Mouse (Mus musculus): ENCODE measurements at regions not wholly inside any gene's neighbourhood (a gene's known extent, or its start where the extent isn't known, plus 50 kb on each side); places are given as distances from the start of the nearest gene placed in this dataset.
A peak's percentile ranks its signal among the peaks of the same experiment; 100 is the strongest.

GRCm38 (mm10) chr10:109607121-109607520 lies 596.3 kb upstream of the Syt1 start:
- Histone ChIP-seq H3K36me3 (replicated peaks; ENCODE audit: control insufficient read depth, insufficient read depth) (no peaks in the 10 kb centered on the region), H3K4me1 (replicated peaks; ENCODE audit: control insufficient read depth, insufficient read depth, low read length) (no peaks in the 10 kb centered on the region), H3K27me3 (ENCODE audit: control insufficient read depth, insufficient read depth, low read length) (no peaks in the 10 kb centered on the region), H3K4me2 (replicated peaks) (no peak overlapping the region), H3K4me3 (replicated peaks; ENCODE audit: low read length) (no peak overlapping the region), H3K9me3 (ENCODE audit: control insufficient read depth, low read length) (no peaks in the 10 kb centered on the region), H3K9ac (no peak overlapping the region), H3K27ac (no peak overlapping the region)
- no peak for DNase-seq (ENCODE audit: low spot score)
- 83% methylated on average over 5 of the region's 5 CpGs for WGBS
- no peak for ATAC-seq (ENCODE audit: low FRiP score)

- Histone ChIP-seq H3K4me1 (replicated peaks; ENCODE audit: control insufficient read depth, insufficient read depth, low read length) (no peaks in the 10 kb centered on the region), H3K9ac (no peak overlapping the region), H3K9me3 (ENCODE audit: control insufficient read depth, low read length) (no peaks in the 10 kb centered on the region), H3K4me3 (replicated peaks; ENCODE audit: low read length) (no peak overlapping the region), H3K27ac (no peak overlapping the region), H3K36me3 (replicated peaks; ENCODE audit: control insufficient read depth, insufficient read depth) (no peaks in the 10 kb centered on the region), H3K4me2 (replicated peaks) (no peak overlapping the region), H3K27me3 (ENCODE audit: control insufficient read depth, insufficient read depth, low read length) (no peaks in the 10 kb centered on the region)
- ATAC-seq (ENCODE audit: low FRiP score) (no peak), DNase-seq (ENCODE audit: low spot score) (no peak)
- WGBS: 90% methylated on average over 3 of the region's 3 CpGs
These were observed 592.5 kb upstream of the Syt1 start for GRCm38 (mm10) chr10:109603241-109603640.

- H3K4me3 ChIP-seq (replicated peaks; ENCODE audit: low read length): no peak overlapping the region
- WGBS: 35% methylated on average over 3 of the region's 3 CpGs
- H3K36me3 ChIP-seq (replicated peaks; ENCODE audit: control insufficient read depth, insufficient read depth): no peaks in the 10 kb centered on the region
- no peaks in the 10 kb centered on the region for H3K9me3 ChIP-seq (ENCODE audit: control insufficient read depth, low read length)
- no peaks in the 10 kb centered on the region for H3K4me1 ChIP-seq (replicated peaks; ENCODE audit: control insufficient read depth, insufficient read depth, low read length)
- H3K27me3 ChIP-seq (ENCODE audit: control insufficient read depth, insufficient read depth, low read length): no peaks in the 10 kb centered on the region
- H3K27ac ChIP-seq: no peak overlapping the region
- H3K9ac ChIP-seq: no peak overlapping the region
- DNase-seq (ENCODE audit: low spot score) (peak; percentile 36), ATAC-seq (ENCODE audit: low FRiP score) (no peak)
- no peak overlapping the region for H3K4me2 ChIP-seq (replicated peaks)
These were observed 587.8 kb upstream of the Syt1 start for GRCm38 (mm10) chr10:109598604-109599003.

- Histone ChIP-seq H3K27me3 (ENCODE audit: control insufficient read depth, insufficient read depth, low read length) (no peaks in the 10 kb centered on the region), H3K9ac (no peak overlapping the region), H3K36me3 (replicated peaks; ENCODE audit: control insufficient read depth, insufficient read depth) (no peaks in the 10 kb centered on the region), H3K4me2 (replicated peaks) (no peak overlapping the region), H3K4me3 (replicated peaks; ENCODE audit: low read length) (no peak overlapping the region), H3K4me1 (replicated peaks; ENCODE audit: control insufficient read depth, insufficient read depth, low read length) (no peaks in the 10 kb centered on the region), H3K9me3 (ENCODE audit: control insufficient read depth, low read length) (no peaks in the 10 kb centered on the region), H3K27ac (no peak overlapping the region)
- ATAC-seq (ENCODE audit: low FRiP score) (no peak), DNase-seq (ENCODE audit: low spot score) (no peak)
- 79% methylated on average over 4 of the region's 4 CpGs for WGBS
These were observed 562.4 kb upstream of the Syt1 start for GRCm38 (mm10) chr10:109573200-109573599.

GRCm38 (mm10) chr10:109569798-109570197 lies 559.0 kb upstream of the Syt1 start:
- ATAC-seq (ENCODE audit: low FRiP score) (0 out of 2 replicates have a peak, but pooled peaks have one; percentile 31), DNase-seq (ENCODE audit: low spot score) (no peak)
- H3K4me2 ChIP-seq (replicated peaks): no peak overlapping the region
- no peaks in the 10 kb centered on the region for H3K36me3 ChIP-seq (replicated peaks; ENCODE audit: control insufficient read depth, insufficient read depth)
- H3K27ac ChIP-seq: no peak overlapping the region
- WGBS: 83% methylated on average over 2 of the region's 2 CpGs
- H3K4me1 ChIP-seq (replicated peaks; ENCODE audit: control insufficient read depth, insufficient read depth, low read length): no peaks in the 10 kb centered on the region
- H3K9me3 ChIP-seq (ENCODE audit: control insufficient read depth, low read length): no peaks in the 10 kb centered on the region
- no peak overlapping the region for H3K9ac ChIP-seq
- no peaks in the 10 kb centered on the region for H3K27me3 ChIP-seq (ENCODE audit: control insufficient read depth, insufficient read depth, low read length)
- H3K4me3 ChIP-seq (replicated peaks; ENCODE audit: low read length): no peak overlapping the region

GRCm38 (mm10) chr10:109566675-109567074 lies 555.9 kb upstream of the Syt1 start:
- Histone ChIP-seq H3K9ac (no peak overlapping the region), H3K27ac (no peak overlapping the region), H3K36me3 (replicated peaks; ENCODE audit: control insufficient read depth, insufficient read depth) (no peaks in the 10 kb centered on the region), H3K4me1 (replicated peaks; ENCODE audit: control insufficient read depth, insufficient read depth, low read length) (no peaks in the 10 kb centered on the region), H3K9me3 (ENCODE audit: control insufficient read depth, low read length) (no peaks in the 10 kb centered on the region), H3K27me3 (ENCODE audit: control insufficient read depth, insufficient read depth, low read length) (no peaks in the 10 kb centered on the region), H3K4me2 (replicated peaks) (no peak overlapping the region), H3K4me3 (replicated peaks; ENCODE audit: low read length) (no peak overlapping the region)
- DNase-seq (ENCODE audit: low spot score): no peak
- no peak for ATAC-seq (ENCODE audit: low FRiP score)
- 74% methylated on average over 2 of the region's 2 CpGs for WGBS

- no peaks in the 10 kb centered on the region for H3K27me3 ChIP-seq (ENCODE audit: control insufficient read depth, insufficient read depth, low read length)
- no peaks in the 10 kb centered on the region for H3K36me3 ChIP-seq (replicated peaks; ENCODE audit: control insufficient read depth, insufficient read depth)
- H3K4me3 ChIP-seq (replicated peaks; ENCODE audit: low read length): no peak overlapping the region
- H3K9me3 ChIP-seq (ENCODE audit: control insufficient read depth, low read length): no peaks in the 10 kb centered on the region
- no peaks in the 10 kb centered on the region for H3K4me1 ChIP-seq (replicated peaks; ENCODE audit: control insufficient read depth, insufficient read depth, low read length)
- DNase-seq (ENCODE audit: low spot score) (no peak), ATAC-seq (ENCODE audit: low FRiP score) (no peak)
- H3K27ac ChIP-seq: no peak overlapping the region
- H3K9ac ChIP-seq: no peak overlapping the region
- 54% methylated on average over 2 of the region's 2 CpGs for WGBS
- no peak overlapping the region for H3K4me2 ChIP-seq (replicated peaks)
These were observed 550.9 kb upstream of the Syt1 start for GRCm38 (mm10) chr10:109561638-109562037.

- Histone ChIP-seq H3K4me1 (replicated peaks; ENCODE audit: control insufficient read depth, insufficient read depth, low read length) (no peaks in the 10 kb centered on the region), H3K27ac (peak overlapping the region; percentile 9; the same call in 1 of the 2 replicates), H3K4me2 (replicated peaks) (no peak overlapping the region), H3K4me3 (replicated peaks; ENCODE audit: low read length) (no peak overlapping the region), H3K9me3 (ENCODE audit: control insufficient read depth, low read length) (no peaks in the 10 kb centered on the region), H3K36me3 (replicated peaks; ENCODE audit: control insufficient read depth, insufficient read depth) (no peaks in the 10 kb centered on the region), H3K9ac (no peak overlapping the region), H3K27me3 (ENCODE audit: control insufficient read depth, insufficient read depth, low read length) (no peaks in the 10 kb centered on the region)
- ATAC-seq (ENCODE audit: low FRiP score): no peak
- WGBS: 0% methylated on average over 1 of the region's 1 CpGs
- no peak for DNase-seq (ENCODE audit: low spot score)
These were observed 550.3 kb upstream of the Syt1 start for GRCm38 (mm10) chr10:109561094-109561493.

- 58% methylated on average over 1 of the region's 1 CpGs for WGBS
- DNase-seq (ENCODE audit: low spot score) (no peak), ATAC-seq (ENCODE audit: low FRiP score) (no peak)
- Histone ChIP-seq H3K36me3 (replicated peaks; ENCODE audit: control insufficient read depth, insufficient read depth) (no peaks in the 10 kb centered on the region), H3K27ac (no peak overlapping the region), H3K27me3 (ENCODE audit: control insufficient read depth, insufficient read depth, low read length) (no peaks in the 10 kb centered on the region), H3K4me1 (replicated peaks; ENCODE audit: control insufficient read depth, insufficient read depth, low read length) (no peaks in the 10 kb centered on the region), H3K9me3 (ENCODE audit: control insufficient read depth, low read length) (no peaks in the 10 kb centered on the region), H3K9ac (no peak overlapping the region), H3K4me3 (replicated peaks; ENCODE audit: low read length) (no peak overlapping the region), H3K4me2 (replicated peaks) (no peak overlapping the region)
These were observed 532.5 kb upstream of the Syt1 start for GRCm38 (mm10) chr10:109543301-109543700.

GRCm38 (mm10) chr10:109540229-109540628 lies 529.4 kb upstream of the Syt1 start:
- DNase-seq (ENCODE audit: low spot score): no peak
- H3K4me3 ChIP-seq (replicated peaks; ENCODE audit: low read length): no peak overlapping the region
- H3K27me3 ChIP-seq (ENCODE audit: control insufficient read depth, insufficient read depth, low read length): no peaks in the 10 kb centered on the region
- H3K4me1 ChIP-seq (replicated peaks; ENCODE audit: control insufficient read depth, insufficient read depth, low read length): no peaks in the 10 kb centered on the region
- no peak overlapping the region for H3K4me2 ChIP-seq (replicated peaks)
- 90% methylated on average over 2 of the region's 2 CpGs for WGBS
- no peak overlapping the region for H3K27ac ChIP-seq
- no peaks in the 10 kb centered on the region for H3K36me3 ChIP-seq (replicated peaks; ENCODE audit: control insufficient read depth, insufficient read depth)
- no peak overlapping the region for H3K9ac ChIP-seq
- no peak for ATAC-seq (ENCODE audit: low FRiP score)
- no peaks in the 10 kb centered on the region for H3K9me3 ChIP-seq (ENCODE audit: control insufficient read depth, low read length)

All from hindbrain, embryonic 14.5 days (tissue).